Mouse (Mus musculus): ENCODE results near the gene Chst8.

DNA sequence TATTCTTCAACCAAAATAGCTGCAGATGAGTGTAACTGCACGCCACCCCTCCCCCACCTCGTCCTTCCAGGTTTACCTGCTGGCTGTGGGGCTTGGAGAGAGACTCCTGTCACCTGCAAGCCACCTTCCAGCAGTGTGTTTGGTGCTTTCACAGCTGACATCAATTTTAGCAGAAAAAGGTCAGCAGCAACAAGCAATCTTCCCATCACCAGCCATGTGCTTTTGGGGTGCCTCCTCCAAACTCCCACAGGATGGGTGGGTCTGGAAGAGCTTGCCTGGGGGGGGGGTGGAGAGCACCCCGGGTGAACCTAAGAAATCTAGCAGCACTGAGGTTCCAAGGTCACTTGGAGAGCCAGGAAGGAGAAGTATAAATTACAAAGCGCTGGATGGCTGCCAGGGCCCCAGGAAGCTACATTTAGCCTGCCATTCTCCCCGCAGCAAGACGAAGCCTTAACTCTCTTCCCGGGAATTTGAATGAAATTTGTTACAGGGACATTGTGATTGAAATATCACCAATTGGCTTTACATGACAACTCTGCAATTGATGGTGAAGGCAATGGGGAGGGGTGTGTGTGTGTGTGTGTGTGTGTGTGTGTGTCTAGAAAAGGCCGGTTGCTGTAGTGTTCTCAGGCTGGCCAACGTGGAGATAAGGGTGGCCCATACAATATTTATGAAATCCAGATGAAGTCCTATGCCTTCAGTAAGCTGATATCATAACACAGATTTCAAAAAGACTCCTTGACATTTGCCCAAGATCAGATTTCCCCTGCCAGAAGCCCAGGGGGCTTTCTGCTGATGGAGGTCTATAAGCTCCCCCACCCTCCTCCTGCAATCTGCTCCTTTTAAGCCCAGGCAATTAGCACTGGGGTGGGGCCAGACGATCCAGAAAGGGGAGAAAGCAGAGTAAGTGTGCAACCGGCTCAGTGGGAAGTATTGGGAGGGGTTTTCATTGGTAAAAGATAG lies 13.8 kb downstream of the Chst8 start:
- TF ChIP-seq ZNF384 (IDR thresholded peaks at IDR 0.05; ENCODE audit: low read depth, low read length) (no peak), ZC3H11A (IDR thresholded peaks at IDR 0.05; ENCODE audit: borderline replicate concordance, low read depth, low read length) (no peak)
